Mouse (Mus musculus) olfactory bulb, adult 2 months (tissue): ENCODE data around the gene Il18r1.

ENCODE experiments used
- CTCF ChIP-seq: fragments of 200-500 bp; IDR thresholded peaks from 2 replicates; pipeline ENCODE4 v1.5.1; 2012; ENCODE audit warnings: low read depth, mild to moderate bottlenecking, low read length, moderate library complexity; ENCODE audit not compliant: insufficient read depth
- POLR2A ChIP-seq: fragments of 200-500 bp; IDR thresholded peaks from 2 replicates; pipeline ENCODE4 v1.6.1; 2012; ENCODE audit warnings: mild to moderate bottlenecking, low read depth, low read length, moderate library complexity; ENCODE audit not compliant: insufficient read depth

DNA sequence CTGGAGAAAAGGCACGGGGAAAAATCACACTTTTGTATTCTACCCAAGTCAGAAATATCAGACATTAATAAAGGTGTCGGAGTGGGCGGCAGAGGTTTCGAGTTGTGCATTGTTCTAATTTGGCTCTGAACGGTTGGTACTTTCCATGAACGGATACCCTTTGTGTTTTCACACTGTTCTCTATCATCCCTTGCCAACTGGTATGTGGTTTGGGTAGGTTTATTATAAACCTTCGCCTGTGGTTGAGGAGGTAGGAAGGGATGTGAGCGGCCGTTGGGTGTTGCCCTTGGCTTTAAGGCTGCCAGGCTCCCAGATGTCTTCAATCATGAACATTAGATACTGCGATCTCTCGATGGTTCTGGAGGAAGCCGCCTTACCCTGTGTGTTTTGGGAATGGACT is 4.5 kb downstream of the Il18r1 start:
- TF ChIP-seq CTCF (no peak), POLR2A (no peak)
